Mouse (Mus musculus): Measurements from ENCODE around the gene Duox2. TPM values are rescaled to one million over a fixed set of nuclear protein-coding genes. Genes with fewer than 3 reads are reported as not detected.
A peak's percentile ranks its signal among the peaks of the same experiment; 100 is the strongest.

Gene Duox2
- polyA plus RNA-seq, 1 experiment from 2014 or later: 0.07 TPM

DNA sequence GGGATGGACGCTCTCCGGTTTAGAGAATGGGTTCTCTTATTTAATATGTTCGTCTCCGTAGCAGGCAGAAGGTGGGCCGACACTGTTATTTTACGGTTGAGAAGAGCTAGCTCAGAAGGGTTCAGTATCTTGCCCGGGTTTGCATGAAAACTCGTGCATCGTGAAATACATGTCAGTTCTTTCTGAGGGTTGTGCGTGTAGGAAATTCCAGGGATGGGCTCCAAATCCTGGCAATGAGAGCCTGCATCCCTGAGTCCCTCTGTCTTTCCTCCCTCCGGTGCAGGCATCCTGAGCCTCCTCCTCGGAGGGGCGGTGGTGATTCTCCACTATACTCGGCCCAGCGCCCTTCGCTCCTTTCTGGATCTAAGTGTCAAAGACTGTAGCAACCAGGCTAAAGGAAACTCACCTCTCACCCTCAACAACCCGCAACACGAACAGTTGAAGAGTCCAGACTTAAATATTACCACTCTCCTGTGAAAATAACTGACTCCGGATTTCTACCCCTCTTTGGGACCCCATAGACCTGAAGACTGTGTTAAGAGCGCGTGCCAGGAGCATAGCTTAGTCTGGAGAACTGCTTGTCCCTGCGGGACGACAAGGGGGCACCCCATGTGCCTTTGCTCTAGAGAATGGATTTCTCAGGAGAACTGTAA is 3.8 kb upstream of the Duox2 start:
- no peaks in the 10 kb centered on the region for H3K36me3 ChIP-seq (ENCODE audit: control insufficient read depth, insufficient read depth, low read length)
- no peak for ATAC-seq (ENCODE audit: insufficient number of reproducible peaks, insufficient read depth, low FRiP score, low read depth)
- H3K27ac ChIP-seq (replicated peaks in 1 of 2; ENCODE audit: control insufficient read depth in 1 of 2, insufficient read depth in 1 of 2, low read depth in 2 of 2, low read length in 2 of 2): no peak overlapping the region
- H3K4me2 ChIP-seq (ENCODE audit: low read length): peak overlapping the region; percentile 75
- peaks cover 98% of the 10 kb centered on the region for H3K27me3 ChIP-seq (ENCODE audit: control insufficient read depth, insufficient read depth, low read length)
- peaks cover 11 to 38% of the 10 kb centered on the region in 2 experiments; a peak in 3 of 4 replicates for H3K4me1 ChIP-seq (ENCODE audit: control insufficient read depth in 2 of 2, insufficient read depth in 2 of 2, low read length in 2 of 2)
- WGBS: 11% methylated on average over 23 of the region's 23 CpGs
- H3K9ac ChIP-seq (ENCODE audit: low read length): peak overlapping the region; percentile 16; the same call in 1 of the 2 replicates
- peak overlapping the region; percentile 25 to 39 for H3K4me3 ChIP-seq (ENCODE audit: control insufficient read depth in 1 of 2, insufficient read depth in 1 of 2, low read depth in 1 of 2, low read length in 2 of 2)
- no peaks in the 10 kb centered on the region for H3K9me3 ChIP-seq (ENCODE audit: control insufficient read depth, low read length)

DNA sequence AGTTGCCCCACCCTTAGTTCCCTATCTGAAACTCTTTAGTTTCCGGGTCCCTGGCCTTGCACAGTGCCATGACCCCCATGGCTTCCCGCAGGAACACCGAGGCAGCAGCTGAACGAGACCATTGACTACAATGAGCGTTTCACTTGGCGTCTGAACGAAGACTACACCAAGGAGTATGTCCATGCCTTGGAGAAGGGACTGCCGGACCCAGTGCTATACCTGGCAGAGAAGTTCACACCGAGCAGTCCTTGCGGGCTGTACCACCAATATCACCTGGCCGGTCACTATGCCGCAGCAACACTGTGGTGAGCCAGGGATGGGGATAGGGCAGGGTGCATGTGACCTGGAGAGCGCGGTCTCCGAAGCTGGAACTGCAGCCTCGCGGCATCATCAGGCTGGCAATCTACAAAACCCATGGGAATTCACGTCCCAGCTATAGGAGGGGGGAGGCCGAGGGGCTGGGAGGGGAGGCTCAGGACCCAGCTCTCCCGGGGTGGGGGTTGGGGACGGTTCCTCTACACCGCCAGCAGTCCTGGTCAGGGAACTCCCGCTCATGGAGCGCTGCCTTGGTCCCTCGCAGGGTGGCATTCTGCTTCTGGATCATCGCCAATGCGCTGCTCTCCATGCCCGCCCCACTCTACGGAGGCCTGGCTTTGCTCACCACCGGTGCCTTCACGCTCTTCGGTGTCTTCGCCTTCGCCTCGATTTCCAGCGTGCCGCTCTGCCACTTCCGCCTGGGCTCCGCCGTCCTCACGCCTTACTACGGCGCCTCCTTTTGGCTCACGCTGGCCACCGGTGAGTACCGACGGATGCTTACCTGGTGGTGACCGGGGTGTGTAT is 3.1 kb upstream of the Duox2 start:
- H3K4me1 ChIP-seq (ENCODE audit: control insufficient read depth in 2 of 2, insufficient read depth in 2 of 2, low read length in 2 of 2): peaks cover 11 to 41% of the 10 kb centered on the region in 2 experiments; a peak in 3 of 4 replicates

DNA sequence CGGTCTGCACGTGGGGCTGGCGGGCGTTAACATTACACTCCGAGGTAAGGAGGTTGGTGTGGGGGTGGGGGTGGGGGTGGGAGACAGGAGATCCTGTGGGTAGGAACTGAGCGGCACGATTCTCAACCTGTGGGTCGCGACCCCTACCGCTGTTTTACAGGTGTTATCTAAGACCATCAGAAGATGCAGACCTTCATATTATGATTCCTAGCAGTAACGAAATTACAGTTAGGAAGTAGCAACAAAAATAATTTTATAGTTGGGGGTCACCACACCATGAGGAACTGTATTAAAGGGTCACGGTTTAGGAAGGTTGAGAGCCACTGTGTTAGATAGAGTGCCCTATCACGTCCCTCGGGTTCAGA is 2.4 kb upstream of the Duox2 start:
- no peaks in the 10 kb centered on the region for H3K9me3 ChIP-seq (ENCODE audit: control insufficient read depth, low read length)
- H3K9ac ChIP-seq (ENCODE audit: low read length): no peak overlapping the region
- H3K36me3 ChIP-seq (ENCODE audit: control insufficient read depth, insufficient read depth, low read length): no peaks in the 10 kb centered on the region
- H3K27me3 ChIP-seq (ENCODE audit: control insufficient read depth, insufficient read depth, low read length): peaks cover 95% of the 10 kb centered on the region
- WGBS: 8% methylated on average over 14 of the region's 14 CpGs
- H3K27ac ChIP-seq (replicated peaks in 1 of 2; ENCODE audit: control insufficient read depth in 1 of 2, insufficient read depth in 1 of 2, low read depth in 2 of 2, low read length in 2 of 2): no peak overlapping the region
- H3K4me1 ChIP-seq (ENCODE audit: control insufficient read depth in 2 of 2, insufficient read depth in 2 of 2, low read length in 2 of 2): peaks cover 11 to 41% of the 10 kb centered on the region in 2 experiments; a peak in 3 of 4 replicates
- H3K4me2 ChIP-seq (ENCODE audit: low read length): peak overlapping the region; percentile 75
- no peak for ATAC-seq (ENCODE audit: insufficient number of reproducible peaks, insufficient read depth, low FRiP score, low read depth)
- H3K4me3 ChIP-seq (ENCODE audit: control insufficient read depth in 1 of 2, insufficient read depth in 1 of 2, low read depth in 1 of 2, low read length in 2 of 2): 0 out of 4 replicates have a peak overlapping the region, but pooled peaks of 1 of the 2 experiments have one; percentile 39

More for the DNA sequence above, 3.1 kb upstream of the Duox2 start:
- Histone ChIP-seq H3K4me2 (ENCODE audit: low read length) (peak overlapping the region; percentile 75), H3K9me3 (ENCODE audit: control insufficient read depth, low read length) (no peaks in the 10 kb centered on the region), H3K9ac (ENCODE audit: low read length) (peak overlapping the region; percentile 16; the same call in 1 of the 2 replicates), H3K4me3 (ENCODE audit: control insufficient read depth in 1 of 2, insufficient read depth in 1 of 2, low read depth in 1 of 2, low read length in 2 of 2) (peak overlapping the region; percentile 25 to 39), H3K27ac (replicated peaks in 1 of 2; ENCODE audit: control insufficient read depth in 1 of 2, insufficient read depth in 1 of 2, low read depth in 2 of 2, low read length in 2 of 2) (no peak overlapping the region), H3K36me3 (ENCODE audit: control insufficient read depth, insufficient read depth, low read length) (no peaks in the 10 kb centered on the region), H3K27me3 (ENCODE audit: control insufficient read depth, insufficient read depth, low read length) (peaks cover 95% of the 10 kb centered on the region)
- no peak; the same call in 1 of the 2 replicates for ATAC-seq (ENCODE audit: insufficient number of reproducible peaks, insufficient read depth, low FRiP score, low read depth)
- 2% methylated on average over 44 of the region's 48 CpGs for WGBS

DNA sequence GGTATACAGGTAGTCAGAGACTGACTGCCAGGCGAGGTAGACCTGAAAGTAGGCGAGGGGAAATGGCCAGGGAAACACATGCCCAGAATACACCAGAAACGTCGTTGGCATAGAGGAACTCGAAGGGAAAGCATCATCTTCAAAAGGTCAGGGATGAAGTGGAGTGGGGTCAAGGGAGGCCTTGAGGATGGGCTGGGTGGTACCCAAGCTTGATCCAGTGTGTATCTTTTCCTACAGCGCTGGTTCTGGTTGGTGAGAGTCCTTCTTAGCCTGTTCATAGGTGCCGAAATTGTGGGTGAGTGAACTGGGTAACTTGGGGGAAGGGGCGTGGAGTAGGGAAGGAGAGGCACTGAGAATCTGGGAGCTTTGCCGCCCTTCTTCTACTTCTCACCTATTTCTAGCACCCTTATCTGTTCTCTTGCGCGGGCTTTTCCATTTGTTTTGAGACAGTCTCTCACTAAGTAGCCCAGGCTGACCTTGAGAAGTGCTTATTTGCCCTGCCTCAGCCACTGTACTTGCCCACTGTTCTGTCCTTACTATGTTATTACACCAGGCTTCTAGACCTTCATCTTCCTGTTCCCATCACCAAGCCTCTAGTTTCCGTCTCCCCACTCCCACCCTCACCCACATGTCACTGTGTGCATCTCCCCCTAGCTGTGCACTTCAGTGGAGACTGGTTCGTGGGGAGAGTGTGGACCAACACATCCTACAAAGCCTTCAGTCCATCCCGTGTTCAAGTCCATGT is 1.8 kb upstream of the Duox2 start:
- Histone ChIP-seq H3K27me3 (ENCODE audit: control insufficient read depth, insufficient read depth, low read length) (peaks cover 95% of the 10 kb centered on the region), H3K27ac (replicated peaks in 1 of 2; ENCODE audit: control insufficient read depth in 1 of 2, insufficient read depth in 1 of 2, low read depth in 2 of 2, low read length in 2 of 2) (no peak overlapping the region), H3K9ac (ENCODE audit: low read length) (no peak overlapping the region), H3K4me2 (ENCODE audit: low read length) (no peak overlapping the region), H3K4me1 (ENCODE audit: control insufficient read depth in 2 of 2, insufficient read depth in 2 of 2, low read length in 2 of 2) (peaks cover 11 to 41% of the 10 kb centered on the region in 2 experiments; a peak in 3 of 4 replicates), H3K9me3 (ENCODE audit: control insufficient read depth, low read length) (no peaks in the 10 kb centered on the region), H3K4me3 (ENCODE audit: control insufficient read depth in 1 of 2, insufficient read depth in 1 of 2, low read depth in 1 of 2, low read length in 2 of 2) (no peak overlapping the region), H3K36me3 (ENCODE audit: control insufficient read depth, insufficient read depth, low read length) (no peaks in the 10 kb centered on the region)
- ATAC-seq (ENCODE audit: insufficient number of reproducible peaks, insufficient read depth, low FRiP score, low read depth): no peak
- 14% methylated on average over 14 of the region's 14 CpGs for WGBS

DNA sequence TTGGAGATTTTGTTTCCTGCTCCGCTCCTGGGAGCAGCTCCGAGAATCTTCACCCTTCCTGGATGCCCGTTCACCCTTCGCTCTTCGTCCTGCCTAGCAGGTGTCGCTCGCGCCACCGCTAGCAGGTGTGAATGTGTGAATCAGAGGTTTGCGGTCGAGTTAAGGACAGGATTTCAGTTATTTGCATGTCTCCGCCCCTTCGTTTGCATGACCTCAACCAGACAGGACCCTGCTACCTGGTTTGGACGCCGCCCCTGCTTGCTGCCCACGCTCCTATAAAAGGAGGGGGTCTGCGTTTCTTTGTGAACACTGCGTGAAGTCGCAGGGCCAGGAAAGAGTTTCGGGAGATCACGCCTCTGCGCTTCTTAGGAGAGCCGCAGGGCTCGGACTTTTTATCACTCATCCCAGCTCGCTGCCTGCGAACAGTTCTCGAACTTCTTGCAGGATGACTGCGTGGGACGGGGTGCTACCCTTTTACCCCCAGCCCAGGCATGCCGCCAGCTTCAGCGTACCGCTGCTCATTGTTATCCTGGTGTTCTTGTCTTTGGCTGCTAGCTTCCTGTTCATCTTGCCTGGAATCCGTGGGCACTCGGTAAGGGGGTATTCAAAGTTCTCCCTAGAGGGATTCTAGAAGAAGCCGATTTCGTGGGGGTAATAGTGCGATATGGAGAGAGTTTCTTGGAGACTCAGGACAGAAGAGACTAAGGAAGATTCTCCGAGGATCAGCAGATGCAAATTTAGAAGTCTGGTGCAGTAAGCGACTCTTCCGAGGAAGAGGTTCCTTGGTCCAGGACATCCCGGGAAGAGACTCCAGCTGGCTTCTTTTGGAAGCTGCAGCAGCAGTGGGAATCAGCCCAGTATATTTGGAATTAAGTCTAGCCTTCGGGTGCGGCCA is 594 bp upstream of the Duox2 start, which contains the start of gene Duoxa2:
TSS of gene Duoxa2 (plus strand) at position 305 of the 895 bp plus-strand sequence.
- H3K9ac ChIP-seq (ENCODE audit: low read length): no peak within 1 kb of the TSS
- WGBS: 1% methylated on average over 43 of the region's 43 CpGs
- peak within 1 kb of the TSS; percentile 29 to 38 for H3K4me3 ChIP-seq (ENCODE audit: control insufficient read depth in 1 of 2, insufficient read depth in 1 of 2, low read depth in 1 of 2, low read length in 2 of 2)
- no peaks in the 10 kb centered on the region for H3K9me3 ChIP-seq (ENCODE audit: control insufficient read depth, low read length)
- no peak for ATAC-seq (ENCODE audit: insufficient number of reproducible peaks, insufficient read depth, low FRiP score, low read depth)
- peaks cover 95% of the 10 kb centered on the region for H3K27me3 ChIP-seq (ENCODE audit: control insufficient read depth, insufficient read depth, low read length)
- H3K27ac ChIP-seq (replicated peaks in 1 of 2; ENCODE audit: control insufficient read depth in 1 of 2, insufficient read depth in 1 of 2, low read depth in 2 of 2, low read length in 2 of 2): no peak within 1 kb of the TSS
- no peaks in the 10 kb centered on the region for H3K36me3 ChIP-seq (ENCODE audit: control insufficient read depth, insufficient read depth, low read length)
- peak within 1 kb of the TSS; percentile 70 for H3K4me2 ChIP-seq (ENCODE audit: low read length)
- H3K4me1 ChIP-seq (ENCODE audit: control insufficient read depth in 2 of 2, insufficient read depth in 2 of 2, low read length in 2 of 2): peaks cover 11 to 41% of the 10 kb centered on the region in 2 experiments; a peak in 3 of 4 replicates

DNA sequence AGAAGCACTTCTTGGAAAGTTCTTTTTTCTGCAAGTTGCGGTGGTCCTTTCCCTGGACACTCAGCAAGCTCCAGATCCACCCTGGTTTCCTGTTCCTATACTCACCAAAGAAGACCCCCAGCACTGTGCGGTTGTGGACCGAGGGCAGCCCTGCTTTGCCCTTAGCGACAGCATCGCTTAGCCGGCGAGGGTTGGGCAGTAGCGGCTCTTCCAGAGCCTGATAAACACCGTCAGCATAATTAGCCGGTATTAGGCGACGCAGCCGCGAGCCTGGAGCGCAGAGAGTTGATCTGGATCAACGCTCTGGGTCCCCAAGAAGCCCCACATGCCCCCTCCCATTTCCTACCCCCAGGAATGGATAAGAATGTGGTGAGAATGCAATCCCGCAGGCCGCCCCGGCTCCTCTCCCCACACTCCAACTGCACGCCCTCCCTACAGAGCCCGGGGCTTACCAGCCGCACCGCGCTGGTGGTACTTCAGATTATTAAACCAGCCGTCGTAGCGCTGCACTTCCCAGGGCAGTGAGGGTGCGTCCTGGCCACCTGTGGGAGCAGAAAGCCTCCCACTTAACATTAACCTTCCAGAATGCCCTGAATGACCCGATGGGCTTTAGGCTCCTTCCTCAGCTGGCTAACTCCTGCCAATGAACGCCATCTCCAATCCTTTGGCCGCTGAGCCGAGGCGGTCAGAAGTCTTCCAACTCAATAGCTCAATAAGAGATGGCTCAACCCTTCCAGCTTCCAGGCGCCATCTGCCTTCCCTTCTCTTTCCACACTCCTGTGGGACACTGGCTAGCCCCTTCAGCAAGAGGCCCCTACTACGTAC is 766 bp downstream of the Duox2 start:
- peaks cover 11 to 41% of the 10 kb centered on the region in 2 experiments; a peak in 3 of 4 replicates for H3K4me1 ChIP-seq (ENCODE audit: control insufficient read depth in 2 of 2, insufficient read depth in 2 of 2, low read length in 2 of 2)
- no peaks in the 10 kb centered on the region for H3K36me3 ChIP-seq (ENCODE audit: control insufficient read depth, insufficient read depth, low read length)
- peak overlapping the region in 1 of 2 experiments; percentile 38; a peak in 2 of 4 replicates for H3K4me3 ChIP-seq (ENCODE audit: control insufficient read depth in 1 of 2, insufficient read depth in 1 of 2, low read depth in 1 of 2, low read length in 2 of 2)
- peak overlapping the region; percentile 44 for H3K4me2 ChIP-seq (ENCODE audit: low read length)
- 1% methylated on average over 35 of the region's 35 CpGs for WGBS
- no peak overlapping the region for H3K9ac ChIP-seq (ENCODE audit: low read length)
- no peaks in the 10 kb centered on the region for H3K9me3 ChIP-seq (ENCODE audit: control insufficient read depth, low read length)
- no peak for ATAC-seq (ENCODE audit: insufficient number of reproducible peaks, insufficient read depth, low FRiP score, low read depth)
- H3K27ac ChIP-seq (replicated peaks in 1 of 2; ENCODE audit: control insufficient read depth in 1 of 2, insufficient read depth in 1 of 2, low read depth in 2 of 2, low read length in 2 of 2): no peak overlapping the region
- peaks cover 95% of the 10 kb centered on the region for H3K27me3 ChIP-seq (ENCODE audit: control insufficient read depth, insufficient read depth, low read length)

All from heart, embryonic 14.5 days (tissue).